Mouse (Mus musculus): ENCODE data around the gene Cib3. TPM values are rescaled to one million over a fixed set of nuclear protein-coding genes. Genes with fewer than 3 reads are reported as not detected.

The Cib3 gene
- 1.2 TPM for total RNA-seq (2023)

DNA sequence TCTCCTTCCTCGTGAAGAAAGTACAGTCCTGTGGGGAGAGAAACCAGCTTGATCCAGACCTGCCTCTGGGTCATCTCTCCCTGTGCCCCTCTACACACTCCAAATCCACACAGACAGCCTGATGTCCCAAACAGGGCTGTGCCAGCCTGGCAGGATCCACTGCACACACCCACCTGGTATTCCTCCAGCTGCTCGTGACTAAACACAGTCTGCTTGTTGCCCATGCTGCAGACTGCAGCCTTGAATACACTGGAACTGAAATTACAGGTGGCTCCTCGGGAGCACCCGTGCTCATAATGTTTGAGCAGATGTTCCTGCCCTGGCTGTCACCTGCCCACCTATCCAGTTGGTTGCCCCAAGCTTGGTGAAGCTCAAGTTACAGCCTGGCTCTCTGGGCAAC, at the start of gene Cib3:
Cib3 (minus strand) TSS at position 87 of the 400 bp plus-strand sequence.

GRCm38 (mm10) chr8:72239499-72240402, 27.1 kb upstream of the Cib3 start, which contains the start of gene Ap1m1:
TSS of gene Ap1m1 (plus strand) at chr8:72240018.

GRCm38 (mm10) chr8:72219541-72220363, 7.1 kb upstream of the Cib3 start, which contains the start of gene Fam32a:
TSS of gene Fam32a (plus strand) at chr8:72219730.

GRCm38 (mm10) chr8:72213536-72213935, 899 bp upstream of the Cib3 start, which contains the start of gene Gm11034:
TSS of gene Gm11034 (minus strand) at chr8:72213636.

DNA sequence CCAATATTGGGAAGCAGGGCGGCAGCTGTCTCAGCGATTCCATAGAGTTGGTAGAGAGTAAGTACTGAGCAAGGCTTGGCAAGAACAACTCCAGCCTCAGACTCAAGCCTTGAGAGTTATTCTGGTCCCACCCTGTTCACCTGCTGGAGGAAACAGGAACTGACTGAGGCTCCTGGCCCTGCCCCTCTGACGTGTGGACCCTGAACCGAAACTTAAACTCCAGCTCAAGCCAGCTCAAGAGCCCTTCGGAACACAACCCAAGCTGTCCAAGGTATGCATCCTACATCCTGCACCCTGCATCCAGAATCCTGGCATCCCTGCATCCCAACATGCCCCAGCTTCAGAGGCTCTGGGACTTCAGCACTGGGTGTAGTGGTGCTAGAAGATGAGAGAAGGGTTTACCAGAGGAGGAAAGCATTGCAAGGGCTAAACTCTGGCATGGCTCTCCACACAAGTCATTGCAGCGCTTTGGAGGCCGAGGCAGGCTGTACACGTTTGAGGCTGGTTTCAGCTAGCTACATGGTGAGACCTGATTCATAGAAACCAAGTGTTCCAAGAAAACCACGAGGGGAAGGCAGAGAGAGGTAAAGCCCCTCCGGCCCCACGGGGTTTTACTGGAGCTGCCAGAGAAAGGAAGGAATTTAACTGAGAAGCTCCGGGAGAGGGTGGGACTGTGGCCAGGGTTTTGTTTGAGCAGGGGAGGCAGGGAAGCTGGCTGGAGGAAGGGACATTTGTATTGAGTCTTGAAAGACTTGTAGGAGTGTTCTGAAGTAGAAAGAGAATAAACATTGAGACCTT, 23.0 kb downstream of the Cib3 start, which contains the start of gene Hsh2d:
Hsh2d (plus strand) TSS at position 222 of the 798 bp plus-strand sequence.

GRCm38 (mm10) chr8:72160707-72161697, 51.6 kb downstream of the Cib3 start, which contains the start of gene Rab8a:
TSS of gene Rab8a (plus strand) at chr8:72161200.

Other genes starting within 250 kb of the Cib3 start
- 12.9 TPM for gene Cyp4f18, start 203.2 kb downstream of the Cib3 start, total RNA-seq (2023)
- not detected for gene Olfr372, start 171.6 kb downstream of the Cib3 start, total RNA-seq (2023)
- 0.21 TPM for gene Olfr373, start 129.7 kb downstream of the Cib3 start, total RNA-seq (2023)
- 0.38 TPM for gene Olfr374, start 105.8 kb downstream of the Cib3 start, total RNA-seq (2023)
- 151 TPM for gene Tpm4, start 77.9 kb downstream of the Cib3 start, total RNA-seq (2023)
- gene Rab8a, start 51.6 kb downstream of the Cib3 start, total RNA-seq (2023), result 122 TPM
- 13.5 TPM for gene Hsh2d, start 23.2 kb downstream of the Cib3 start, total RNA-seq (2023)
- not detected for gene Gm11034, start 799 bp upstream of the Cib3 start, total RNA-seq (2023)
- 61.6 TPM for gene Fam32a, start 6.9 kb upstream of the Cib3 start, total RNA-seq (2023)
- gene Ap1m1, start 27.2 kb upstream of the Cib3 start, total RNA-seq (2023), result 114 TPM
- gene Gm10282, start 92.4 kb upstream of the Cib3 start, total RNA-seq (2023), result 8.9 TPM
- 1,951 TPM for gene Klf2, start 106.2 kb upstream of the Cib3 start, total RNA-seq (2023)
- 100 TPM for gene Eps15l1, start 208.6 kb upstream of the Cib3 start, total RNA-seq (2023)
- gene Calr3, start 231.0 kb upstream of the Cib3 start, total RNA-seq (2023), result not detected
- gene 1700030K09Rik, start 231.0 kb upstream of the Cib3 start, total RNA-seq (2023), result 3.5 TPM

Measured in CD4-positive naive resting alpha-beta T cell, adult 76 days (primary cell).